Mouse (Mus musculus): ENCODE results near the gene Hist1h2af. TPM values are rescaled to one million over a fixed set of nuclear protein-coding genes. Genes with fewer than 3 reads are reported as not detected.

Hist1h2af gene
- total RNA-seq, 2 experiments from 2014 or later = 480 to 499 TPM

- no peak for DNase-seq
These were observed 18.4 kb upstream of the Hist1h2af start for GRCm38 (mm10) chr13:23515281-23515680.

- no peak for DNase-seq
These were observed 17.7 kb upstream of the Hist1h2af start for GRCm38 (mm10) chr13:23515826-23516620.

GRCm38 (mm10) chr13:23516822-23517602 lies 16.7 kb upstream of the Hist1h2af start:
- peak; percentile 79 for DNase-seq

GRCm38 (mm10) chr13:23517603-23518294 lies 16.0 kb upstream of the Hist1h2af start:
- peak; percentile 93 for DNase-seq

GRCm38 (mm10) chr13:23518295-23518603 lies 15.5 kb upstream of the Hist1h2af start:
- DNase-seq = no peak

GRCm38 (mm10) chr13:23518885-23519284 lies 14.8 kb upstream of the Hist1h2af start:
- peak; percentile 86 for DNase-seq

- DNase-seq = peak; percentile 86
These were observed 14.3 kb upstream of the Hist1h2af start for GRCm38 (mm10) chr13:23519416-23519815.

- DNase-seq = peak; percentile 83
These were observed 12.0 kb upstream of the Hist1h2af start for GRCm38 (mm10) chr13:23521703-23522102.

GRCm38 (mm10) chr13:23523976-23524375 lies 9.7 kb upstream of the Hist1h2af start:
- DNase-seq = no peak

- DNase-seq = peak; percentile 84
These were observed 9.1 kb upstream of the Hist1h2af start for GRCm38 (mm10) chr13:23524654-23525053.

GRCm38 (mm10) chr13:23525901-23526300 lies 7.8 kb upstream of the Hist1h2af start:
- DNase-seq = no peak

GRCm38 (mm10) chr13:23526312-23526711 lies 7.4 kb upstream of the Hist1h2af start:
- DNase-seq = peak; percentile 95

GRCm38 (mm10) chr13:23529005-23529404 lies 4.7 kb upstream of the Hist1h2af start:
- DNase-seq = no peak

GRCm38 (mm10) chr13:23529480-23530165 lies 4.1 kb upstream of the Hist1h2af start:
- DNase-seq = no peak

GRCm38 (mm10) chr13:23530181-23530900 lies 3.4 kb upstream of the Hist1h2af start:
- DNase-seq = peak; percentile 73

GRCm38 (mm10) chr13:23530901-23531875 lies 2.5 kb upstream of the Hist1h2af start, which contains the start of gene Hist1h4h:
Gene Hist1h4h (plus strand): TSS chr13:23531050.
- DNase-seq = peak; percentile 97

GRCm38 (mm10) chr13:23532262-23533075 lies 1.2 kb upstream of the Hist1h2af start:
- DNase-seq = no peak

- no peak for DNase-seq
These were observed 844 bp downstream of the Hist1h2af start for GRCm38 (mm10) chr13:23534368-23535131.
